Mouse (Mus musculus): ENCODE measurements around the gene Matn4. TPM values are rescaled to one million over a fixed set of nuclear protein-coding genes. Genes with fewer than 3 reads are reported as not detected.

Gene Matn4
- polyA plus RNA-seq, 1 experiment from 2014 or later: 192 TPM

GRCm38 (mm10) chr2:164403396-164404081 is 1.4 kb downstream of the Matn4 start:
- peaks cover 99% of the 10 kb centered on the region for H3K27me3 ChIP-seq
- peak; percentile 21 for ATAC-seq (ENCODE audit: low FRiP score, low read depth)
- WGBS: 7% methylated on average over 14 of the region's 14 CpGs
- H3K4me1 ChIP-seq: peaks cover 58% of the 10 kb centered on the region
- H3K36me3 ChIP-seq: peaks cover 15% of the 10 kb centered on the region
- peak overlapping the region; percentile 72 for H3K4me2 ChIP-seq (replicated peaks)
- H3K4me3 ChIP-seq: peak overlapping the region; percentile 52
- H3K27ac ChIP-seq: peak overlapping the region; percentile 85
- peak overlapping the region; percentile 71 for H3K9ac ChIP-seq
- no peaks in the 10 kb centered on the region for H3K9me3 ChIP-seq

DNA sequence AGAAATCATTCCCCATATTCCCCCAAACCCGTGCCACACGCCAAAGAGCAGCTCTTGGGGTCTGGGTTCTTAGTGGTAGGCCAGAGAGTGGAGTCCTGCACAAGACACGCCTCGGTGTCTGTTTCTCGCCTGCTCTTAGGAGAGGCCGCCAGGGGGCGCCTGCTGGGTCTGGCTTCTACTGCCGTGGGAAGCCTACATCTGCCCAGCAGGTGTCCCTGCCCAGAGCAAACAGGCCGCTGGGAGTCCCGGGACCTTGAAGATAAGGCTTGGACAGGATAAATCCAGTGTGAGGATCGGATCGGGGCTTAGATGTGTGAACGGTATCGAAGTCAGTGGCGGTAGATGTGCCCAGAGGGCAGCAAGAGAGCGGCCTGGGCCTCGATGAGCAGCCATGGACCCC is 2.1 kb downstream of the Matn4 start, which contains the start of gene Rbpjl:
Gene Rbpjl, plus strand, starts transcription at position 236 of the 400 bp plus-strand sequence.
- peaks cover 19% of the 10 kb centered on the region for H3K36me3 ChIP-seq
- H3K9ac ChIP-seq: peak within 1 kb of the TSS; percentile 71
- H3K4me2 ChIP-seq (replicated peaks): peak within 1 kb of the TSS; percentile 72
- WGBS: 2% methylated on average over 17 of the region's 17 CpGs
- peaks cover 53% of the 10 kb centered on the region for H3K4me1 ChIP-seq
- peaks cover 92% of the 10 kb centered on the region for H3K27me3 ChIP-seq
- ATAC-seq (ENCODE audit: low FRiP score, low read depth): peak; percentile 48
- H3K4me3 ChIP-seq: peak within 1 kb of the TSS; percentile 52
- H3K9me3 ChIP-seq: 0 out of 2 replicates have a peak, but pooled peaks cover 1% of the 10 kb centered on the region
- H3K27ac ChIP-seq: peak within 1 kb of the TSS; percentile 85

DNA sequence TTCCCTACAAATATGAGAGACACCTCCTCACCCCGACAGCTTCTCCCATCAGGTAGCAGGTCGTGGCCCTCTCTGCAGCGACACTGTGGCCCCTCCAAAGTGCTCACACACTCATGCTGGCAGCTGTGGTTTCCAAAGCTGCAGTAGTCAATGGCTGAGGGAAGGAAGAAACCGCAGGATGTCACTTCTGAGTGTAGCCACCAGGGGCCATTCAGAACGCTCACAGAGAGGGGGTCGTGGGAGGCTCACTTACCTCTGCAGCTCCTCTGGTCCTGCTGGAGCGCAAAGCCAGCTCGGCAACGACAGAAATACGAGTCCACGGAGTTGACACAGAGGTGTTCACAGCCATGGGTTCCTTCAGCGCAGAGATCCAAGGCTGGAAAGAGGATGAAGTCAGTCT is 8.0 kb downstream of the Matn4 start:
- H3K27ac ChIP-seq: no peak overlapping the region
- peaks cover 9% of the 10 kb centered on the region; the same call in 1 of the 2 replicates for H3K9me3 ChIP-seq
- H3K36me3 ChIP-seq: peaks cover 53% of the 10 kb centered on the region
- no peak overlapping the region for H3K4me2 ChIP-seq (replicated peaks)
- H3K9ac ChIP-seq: no peak overlapping the region
- no peak overlapping the region for H3K4me3 ChIP-seq
- no peak for ATAC-seq (ENCODE audit: low FRiP score, low read depth)
- WGBS: 71% methylated on average over 12 of the region's 12 CpGs
- H3K4me1 ChIP-seq: peaks cover 16% of the 10 kb centered on the region
- peaks cover 53% of the 10 kb centered on the region for H3K27me3 ChIP-seq

- H3K4me1 ChIP-seq: peaks cover 9% of the 10 kb centered on the region
- H3K36me3 ChIP-seq: peaks cover 60% of the 10 kb centered on the region
- 88% methylated on average over 7 of the region's 7 CpGs for WGBS
- H3K4me2 ChIP-seq (replicated peaks): no peak overlapping the region
- no peak for ATAC-seq (ENCODE audit: low FRiP score, low read depth)
- H3K27ac ChIP-seq: no peak overlapping the region
- no peak overlapping the region for H3K4me3 ChIP-seq
- H3K9me3 ChIP-seq: peaks cover 11% of the 10 kb centered on the region; the same call in 1 of the 2 replicates
- peaks cover 46% of the 10 kb centered on the region for H3K27me3 ChIP-seq
- no peak overlapping the region for H3K9ac ChIP-seq
Observed at GRCm38 (mm10) chr2:164396076-164396475, 8.9 kb downstream of the Matn4 start.

DNA sequence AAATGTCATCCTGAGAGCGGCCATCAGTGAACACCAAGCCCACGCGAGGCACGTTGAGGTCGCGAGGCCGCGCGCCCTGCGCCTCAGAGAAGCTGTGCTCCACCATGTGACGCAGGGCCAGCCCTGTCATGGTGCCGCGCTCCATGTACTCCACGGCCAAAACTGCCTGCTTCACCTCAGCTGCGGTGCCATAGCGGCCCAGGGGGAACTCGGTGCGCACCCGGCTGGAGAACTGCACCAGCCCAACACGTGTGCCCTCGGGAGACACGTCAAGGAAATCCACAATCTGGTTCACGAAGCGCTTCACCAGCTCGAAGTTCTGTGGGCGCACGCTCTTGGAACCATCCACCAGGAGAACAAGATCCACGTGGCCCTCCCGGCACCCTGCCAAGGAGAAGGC is 11.8 kb downstream of the Matn4 start:
- H3K9me3 ChIP-seq: peaks cover 12% of the 10 kb centered on the region; the same call in 1 of the 2 replicates
- no peak overlapping the region for H3K4me2 ChIP-seq (replicated peaks)
- peaks cover 37% of the 10 kb centered on the region for H3K27me3 ChIP-seq
- ATAC-seq (ENCODE audit: low FRiP score, low read depth): no peak
- peaks cover 46% of the 10 kb centered on the region for H3K36me3 ChIP-seq
- no peak overlapping the region for H3K9ac ChIP-seq
- no peak overlapping the region for H3K4me3 ChIP-seq
- WGBS: 79% methylated on average over 29 of the region's 29 CpGs
- H3K4me1 ChIP-seq: peaks cover 16% of the 10 kb centered on the region
- no peak overlapping the region for H3K27ac ChIP-seq

DNA sequence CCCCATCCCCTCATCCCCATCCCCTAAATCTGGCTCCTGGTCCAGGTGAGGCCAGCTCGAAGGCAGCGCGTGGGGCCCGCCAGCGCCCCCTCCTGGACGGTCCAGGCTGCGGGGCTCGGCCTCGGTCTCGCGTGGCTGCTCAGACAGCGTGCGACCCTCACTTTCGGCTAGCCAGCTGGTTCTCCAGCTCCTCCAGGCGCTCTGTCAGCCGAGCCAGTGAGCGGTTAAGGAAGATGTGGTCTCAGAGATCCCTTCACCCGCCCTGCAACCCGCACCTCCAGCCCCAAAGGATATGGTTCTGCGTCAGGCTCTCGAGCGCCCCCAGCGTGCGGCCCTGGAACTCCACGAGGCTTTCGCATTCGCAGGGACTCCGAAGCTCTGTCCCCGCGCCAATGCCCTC is 15.5 kb downstream of the Matn4 start:
- H3K27me3 ChIP-seq: peaks cover 41% of the 10 kb centered on the region
- H3K27ac ChIP-seq: peak overlapping the region; percentile 88
- H3K4me3 ChIP-seq: peak overlapping the region; percentile 49
- under 1% methylated on average over 30 of the region's 30 CpGs for WGBS
- peak overlapping the region; percentile 72 for H3K4me2 ChIP-seq (replicated peaks)
- H3K9me3 ChIP-seq: 0 out of 2 replicates have a peak, but pooled peaks cover 3% of the 10 kb centered on the region
- H3K9ac ChIP-seq: peak overlapping the region; percentile 65
- peaks cover 35% of the 10 kb centered on the region for H3K4me1 ChIP-seq
- ATAC-seq (ENCODE audit: low FRiP score, low read depth): peak; percentile 62
- H3K36me3 ChIP-seq: peaks cover 17% of the 10 kb centered on the region

GRCm38 (mm10) chr2:164389020-164389419 is 15.9 kb downstream of the Matn4 start, which contains the start of gene Slpi:
Gene Slpi (minus strand): TSS chr2:164389095.
- H3K27me3 ChIP-seq: peaks cover 38% of the 10 kb centered on the region
- ATAC-seq (ENCODE audit: low FRiP score, low read depth): peak; percentile 55

GRCm38 (mm10) chr2:164386953-164387352 is 18.0 kb downstream of the Matn4 start:
- Histone ChIP-seq H3K27me3 (peaks cover 31% of the 10 kb centered on the region), H3K27ac (0 out of 2 replicates have a peak overlapping the region, but pooled peaks have one; percentile 76), H3K4me3 (no peak overlapping the region), H3K36me3 (peaks cover 10% of the 10 kb centered on the region; the same call in 1 of the 2 replicates), H3K9me3 (peaks cover 3% of the 10 kb centered on the region; the same call in 1 of the 2 replicates), H3K4me2 (replicated peaks) (peak overlapping the region; percentile 45; the same call in 1 of the 2 replicates), H3K4me1 (peaks cover 42% of the 10 kb centered on the region), H3K9ac (no peak overlapping the region)
- no peak for ATAC-seq (ENCODE audit: low FRiP score, low read depth)
- WGBS: 16% methylated on average over 8 of the region's 8 CpGs

More at GRCm38 (mm10) chr2:164389020-164389419, 15.9 kb downstream of the Matn4 start, which contains the start of gene Slpi:
- Histone ChIP-seq H3K4me2 (replicated peaks) (peak within 1 kb of the TSS; percentile 72), H3K4me3 (peak within 1 kb of the TSS; percentile 49), H3K9ac (peak within 1 kb of the TSS; percentile 65), H3K9me3 (0 out of 2 replicates have a peak, but pooled peaks cover 3% of the 10 kb centered on the region), H3K4me1 (peaks cover 37% of the 10 kb centered on the region), H3K36me3 (peaks cover 17% of the 10 kb centered on the region), H3K27ac (peak within 1 kb of the TSS; percentile 88)
- WGBS: under 1% methylated on average over 17 of the region's 17 CpGs

GRCm38 (mm10) chr2:164385927-164386763 is 18.8 kb downstream of the Matn4 start:
- Histone ChIP-seq H3K4me2 (replicated peaks) (peak overlapping the region; percentile 45), H3K9ac (no peak overlapping the region), H3K27ac (peak overlapping the region; percentile 76), H3K36me3 (peaks cover 3% of the 10 kb centered on the region; the same call in 1 of the 2 replicates), H3K9me3 (peaks cover 5% of the 10 kb centered on the region), H3K4me3 (no peak overlapping the region), H3K4me1 (peaks cover 42% of the 10 kb centered on the region), H3K27me3 (peaks cover 30% of the 10 kb centered on the region)
- peak; percentile 84 for ATAC-seq (ENCODE audit: low FRiP score, low read depth)
- 7% methylated on average over 18 of the region's 18 CpGs for WGBS

GRCm38 (mm10) chr2:164383656-164384399 is 21.1 kb downstream of the Matn4 start:
- H3K36me3 ChIP-seq: no peaks in the 10 kb centered on the region
- ATAC-seq (ENCODE audit: low FRiP score, low read depth): no peak
- peaks cover 32% of the 10 kb centered on the region for H3K4me1 ChIP-seq
- H3K27me3 ChIP-seq: peaks cover 20% of the 10 kb centered on the region
- no peak overlapping the region for H3K4me3 ChIP-seq
- H3K9me3 ChIP-seq: peaks cover 4% of the 10 kb centered on the region
- no peak overlapping the region for H3K27ac ChIP-seq
- WGBS: 46% methylated on average over 11 of the region's 11 CpGs
- no peak overlapping the region for H3K9ac ChIP-seq
- no peak overlapping the region for H3K4me2 ChIP-seq (replicated peaks)

GRCm38 (mm10) chr2:164382971-164383370 is 22.0 kb downstream of the Matn4 start:
- ATAC-seq (ENCODE audit: low FRiP score, low read depth): no peak
- H3K4me1 ChIP-seq: peaks cover 26% of the 10 kb centered on the region
- H3K4me2 ChIP-seq (replicated peaks): no peak overlapping the region
- H3K9ac ChIP-seq: no peak overlapping the region
- no peak overlapping the region for H3K27ac ChIP-seq
- H3K27me3 ChIP-seq: peaks cover 12% of the 10 kb centered on the region
- H3K36me3 ChIP-seq: no peaks in the 10 kb centered on the region
- H3K9me3 ChIP-seq: peaks cover 4% of the 10 kb centered on the region
- no peak overlapping the region for H3K4me3 ChIP-seq
- WGBS: 69% methylated on average over 3 of the region's 3 CpGs
